Mouse (Mus musculus): ENCODE data around the gene Hoxc8.

DNA sequence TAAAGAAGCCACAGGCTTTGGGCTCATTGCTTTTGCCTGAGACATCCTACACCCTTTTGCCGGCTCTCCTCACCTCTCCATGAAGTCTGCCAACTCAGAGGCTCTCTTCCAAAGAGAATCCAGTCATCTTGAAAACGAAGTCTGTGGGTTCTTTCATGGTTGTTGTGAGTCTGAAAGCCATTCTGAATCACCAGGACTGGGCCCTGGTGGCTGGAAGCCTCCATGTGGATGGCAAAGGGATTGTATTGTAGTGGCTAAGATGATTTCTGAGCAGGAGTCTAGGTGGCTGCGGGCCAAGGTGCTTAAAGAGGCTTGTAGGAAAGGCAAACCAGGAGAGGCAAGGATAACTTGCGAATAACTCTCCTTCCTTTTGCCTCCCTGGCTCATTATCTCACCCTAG, 11.7 kb downstream of the Hoxc8 start:
- TF ChIP-seq CTCF (IDR thresholded peaks at IDR 0.05; ENCODE audit: extremely low read depth, insufficient read depth, insufficient read length, insufficient replicate concordance) (no peak), POLR2A (IDR thresholded peaks at IDR 0.05; ENCODE audit: low read depth, low read length) (no peak)

All from spleen, adult 2 months (tissue).